Comparison of ENCODE assay signal across 7 mouse cellular contexts in genomic region chr4:59549175-59549976, GRCm38 (mm10). TPM values are rescaled to one million over a fixed set of nuclear protein-coding genes. Genes with fewer than 3 reads are reported as not detected.
DNase-seq lines count a peak whose midpoint lies in the region; ATAC-seq lines count a peak whose summit lies in the region.

Gene Ptbp3 (minus strand): TSS chr4:59549364.

- H3K4me3 ChIP-seq in embryonic facial prominence, embryonic 12.5 days, result peak within 1 kb of the TSS; percentile 81
- peak within 1 kb of the TSS; percentile 89 for H3K4me3 ChIP-seq in limb, embryonic 11.5 days (ENCODE audit: low read depth, low read length)
- H3K4me3 ChIP-seq in midbrain, embryonic 14.5 days (replicated peaks; ENCODE audit: low read depth, low read length), result peak within 1 kb of the TSS; percentile 84

- H3K4me2 ChIP-seq in embryonic facial prominence, embryonic 12.5 days (replicated peaks), result peak within 1 kb of the TSS; percentile 62
- peak within 1 kb of the TSS; percentile 71 for H3K4me2 ChIP-seq in limb, embryonic 11.5 days (ENCODE audit: low read depth, severe bottlenecking)
- H3K4me2 ChIP-seq in midbrain, embryonic 14.5 days (ENCODE audit: low read length), result peak within 1 kb of the TSS; percentile 74

- H3K27ac ChIP-seq in embryonic facial prominence, embryonic 12.5 days, result peak within 1 kb of the TSS; percentile 93
- peak within 1 kb of the TSS; percentile 86 for H3K27ac ChIP-seq in limb, embryonic 11.5 days (replicated peaks; ENCODE audit: low read depth, low read length)
- H3K27ac ChIP-seq in midbrain, embryonic 14.5 days (replicated peaks; ENCODE audit: low read depth, low read length), result peak within 1 kb of the TSS; percentile 90

- H3K9me3 ChIP-seq in embryonic facial prominence, embryonic 12.5 days, result no peaks in the 10 kb centered on the region
- no peaks in the 10 kb centered on the region for H3K9me3 ChIP-seq in limb, embryonic 11.5 days (ENCODE audit: control insufficient read depth, low read length)
- H3K9me3 ChIP-seq in midbrain, embryonic 14.5 days (ENCODE audit: control insufficient read depth, low read length), result no peaks in the 10 kb centered on the region

- H3K4me1 ChIP-seq in embryonic facial prominence, embryonic 12.5 days, result peaks cover 16% of the 10 kb centered on the region
- H3K4me1 ChIP-seq in limb, embryonic 11.5 days (ENCODE audit: control insufficient read depth, insufficient read depth, low read length), result no peaks in the 10 kb centered on the region
- H3K4me1 ChIP-seq in midbrain, embryonic 14.5 days (ENCODE audit: control insufficient read depth, insufficient read depth, low read length), result peaks cover 7% of the 10 kb centered on the region

- DNase-seq in adrenal gland, postnatal 25 days, result peak; percentile 97
- peak; percentile 99 for DNase-seq in heart, adult 11 months
- DNase-seq in kidney, adult 18-20 months, result peak; percentile 93
- peak; percentile 93 for DNase-seq in limb, embryonic 11.5 days (ENCODE audit: low spot score)
- peak; percentile 97 for DNase-seq in midbrain, embryonic 14.5 days
- DNase-seq in spleen, adult 18-20 months, result peak; percentile 91 to 92

- H3K36me3 ChIP-seq in embryonic facial prominence, embryonic 12.5 days, result no peaks in the 10 kb centered on the region
- H3K36me3 ChIP-seq in limb, embryonic 11.5 days (ENCODE audit: control insufficient read depth, insufficient read depth, low read length), result no peaks in the 10 kb centered on the region
- no peaks in the 10 kb centered on the region for H3K36me3 ChIP-seq in midbrain, embryonic 14.5 days (ENCODE audit: control insufficient read depth, insufficient read depth, low read length)

- peak; percentile 92 for ATAC-seq in embryonic facial prominence, embryonic 12.5 days (ENCODE audit: insufficient number of reproducible peaks, insufficient read depth, low FRiP score, low TSS enrichment)
- peak; percentile 90 for ATAC-seq in limb, embryonic 11.5 days (ENCODE audit: insufficient number of reproducible peaks, low FRiP score, low TSS enrichment, low read depth)
- ATAC-seq in midbrain, embryonic 14.5 days (ENCODE audit: low FRiP score, low TSS enrichment), result peak; percentile 93

- peak within 1 kb of the TSS; percentile 94 for H3K9ac ChIP-seq in embryonic facial prominence, embryonic 12.5 days
- H3K9ac ChIP-seq in limb, embryonic 11.5 days (ENCODE audit: low read length), result peak within 1 kb of the TSS; percentile 92
- H3K9ac ChIP-seq in midbrain, embryonic 14.5 days (replicated peaks; ENCODE audit: low read length), result peak within 1 kb of the TSS; percentile 91

- no peaks in the 10 kb centered on the region for H3K27me3 ChIP-seq in embryonic facial prominence, embryonic 12.5 days
- no peaks in the 10 kb centered on the region for H3K27me3 ChIP-seq in limb, embryonic 11.5 days (ENCODE audit: control insufficient read depth, insufficient read depth, low read length)
- no peaks in the 10 kb centered on the region for H3K27me3 ChIP-seq in midbrain, embryonic 14.5 days (ENCODE audit: control insufficient read depth, insufficient read depth, low read length)

- WGBS in embryonic facial prominence, embryonic 12.5 days, result under 1% methylated on average over 55 of the region's 83 CpGs
- under 1% methylated on average over 58 of the region's 83 CpGs for WGBS in limb, embryonic 11.5 days
- 2% methylated on average over 51 of the region's 83 CpGs for WGBS in midbrain, embryonic 14.5 days

RNA-seq across cellular contexts. Expression of gene Ptbp3, which starts in this region (rescaled TPM):
- total RNA-seq in adrenal gland, postnatal 25 days (2021), result 119 and 128 TPM in 2 replicates
- polyA plus RNA-seq in embryonic facial prominence, embryonic 12.5 days (2016; fragmentation: Nextera tagmentation; extraction: Ambion mirVana), result 41.7 and 47.5 TPM in 2 replicates
- polyA plus RNA-seq in limb, embryonic 11.5 days (2014; fragmentation: Nextera tagmentation; extraction: Ambion mirVana), result 47.7 and 56.6 TPM in 2 replicates
- 23.7 and 24.7 TPM in 2 replicates for polyA plus RNA-seq in midbrain, embryonic 14.5 days (2014; fragmentation: Nextera tagmentation; extraction: Ambion mirVana)

Comparison
In these comparisons a context has a peak if more than half of its experiments do, and no peak if none do; other contexts are left out.
1. Peak in every context shown above with its lines: DNase-seq, ATAC-seq, H3K4me3 ChIP-seq and H3K27ac ChIP-seq.